Mouse (Mus musculus) MN1 (cell line): ENCODE measurements around the gene Slc8a1.
A peak's percentile ranks its signal among the peaks of the same experiment; 100 is the strongest.

Source experiments
- DNase-seq: peaks from one replicate; pipeline ENCODE4 v3.0.0-alpha.2; 2016; ENCODE audit warnings: low spot score

Gene Slc8a1

GRCm38 (mm10) chr17:81505162-81505685 is 233.0 kb downstream of the Slc8a1 start:
- no peak for DNase-seq

GRCm38 (mm10) chr17:81504040-81504439 is 234.1 kb downstream of the Slc8a1 start:
- DNase-seq, result no peak

GRCm38 (mm10) chr17:81502732-81503131 is 235.4 kb downstream of the Slc8a1 start:
- DNase-seq, result no peak

DNA sequence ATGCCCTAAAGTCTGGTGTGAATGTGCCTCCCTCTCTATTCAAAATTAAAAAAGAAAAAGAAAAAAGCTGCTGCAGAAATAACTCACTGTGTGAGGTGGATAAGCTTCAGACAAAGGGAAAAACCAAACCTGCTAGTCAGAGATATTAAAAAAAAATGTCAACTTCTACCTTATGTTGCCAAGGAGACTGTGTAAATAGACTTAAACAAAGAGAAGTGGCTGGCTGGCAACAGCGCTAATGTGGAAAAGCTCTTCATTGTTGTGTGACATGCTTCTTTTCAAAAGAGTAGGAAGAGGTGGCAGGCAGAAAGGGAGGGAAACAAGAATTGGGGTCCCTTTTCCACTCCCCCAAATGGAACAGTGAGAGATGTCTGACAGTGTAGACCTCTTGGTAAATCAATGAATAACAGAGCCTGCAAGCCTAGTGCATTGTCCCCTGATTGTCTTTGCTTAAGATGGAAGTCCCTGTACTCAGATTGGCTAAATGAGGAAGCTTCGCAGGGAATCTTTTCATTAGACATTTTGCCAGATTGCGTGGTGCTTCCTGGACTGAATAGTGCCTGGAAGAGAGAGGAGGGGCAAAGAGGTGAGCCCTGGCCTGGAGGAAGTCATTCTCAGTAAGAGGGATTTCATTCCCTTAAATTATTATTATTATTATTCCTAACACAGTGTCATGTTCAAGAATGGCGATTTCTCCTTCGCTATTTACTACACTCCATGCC is 237.3 kb downstream of the Slc8a1 start:
- DNase-seq, result peak; percentile 56

DNA sequence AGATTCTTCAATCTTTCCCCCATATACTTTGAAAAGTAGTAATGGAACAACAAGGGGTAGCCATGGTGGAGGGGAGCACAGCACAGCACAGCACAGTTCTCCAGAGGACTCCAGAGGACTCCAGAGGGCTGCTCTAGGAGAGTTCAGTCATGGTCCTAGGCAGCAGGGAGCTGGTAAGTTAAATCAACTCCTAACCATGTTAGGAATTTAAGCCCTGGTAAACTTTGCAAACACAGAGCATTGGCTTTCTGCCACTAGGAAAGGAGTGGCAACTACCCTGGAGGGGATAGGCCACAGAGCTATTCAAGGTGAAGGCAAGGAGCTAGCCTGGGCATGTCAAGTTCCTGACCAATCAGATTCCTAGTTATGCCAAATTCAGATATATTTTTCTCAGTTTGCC is 240.3 kb downstream of the Slc8a1 start:
- DNase-seq, result no peak

GRCm38 (mm10) chr17:81496616-81497015 is 241.6 kb downstream of the Slc8a1 start:
- DNase-seq, result no peak

- peak; percentile 42 for DNase-seq
Measured at GRCm38 (mm10) chr17:81492216-81492865, 245.8 kb downstream of the Slc8a1 start.

GRCm38 (mm10) chr17:81486388-81486787 is 251.8 kb downstream of the Slc8a1 start:
- DNase-seq, result no peak

DNA sequence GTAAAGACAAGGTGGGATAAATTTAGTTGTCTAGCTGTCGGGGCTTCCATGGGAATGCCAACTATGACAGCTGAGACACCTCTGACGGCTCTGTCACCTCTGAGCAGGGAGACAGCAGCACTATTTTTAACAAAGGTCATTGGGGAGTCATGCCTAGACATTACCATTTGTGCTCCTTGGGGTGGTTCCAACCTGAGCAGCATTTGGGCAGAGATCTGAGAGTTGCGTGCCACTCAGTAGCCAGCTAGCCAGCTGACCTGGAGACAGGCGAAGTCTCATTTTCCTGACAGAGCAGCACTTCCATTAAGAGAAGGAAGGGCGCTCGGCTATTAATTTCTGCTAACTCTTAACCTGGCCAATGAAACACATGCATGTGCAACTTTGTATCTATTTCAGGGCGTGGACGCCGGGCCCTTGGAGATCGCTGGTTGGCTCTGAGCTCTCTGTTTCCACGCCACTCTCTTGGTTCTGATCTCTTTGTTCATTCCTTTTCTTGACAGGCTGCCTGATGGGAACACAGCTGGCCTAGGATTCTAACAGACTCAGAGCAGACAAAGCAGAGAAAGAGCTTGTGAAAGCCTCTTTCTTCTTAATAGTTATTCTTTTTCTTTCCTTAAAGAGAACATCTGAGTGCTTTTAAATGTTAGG is 256.2 kb downstream of the Slc8a1 start:
- no peak for DNase-seq

DNA sequence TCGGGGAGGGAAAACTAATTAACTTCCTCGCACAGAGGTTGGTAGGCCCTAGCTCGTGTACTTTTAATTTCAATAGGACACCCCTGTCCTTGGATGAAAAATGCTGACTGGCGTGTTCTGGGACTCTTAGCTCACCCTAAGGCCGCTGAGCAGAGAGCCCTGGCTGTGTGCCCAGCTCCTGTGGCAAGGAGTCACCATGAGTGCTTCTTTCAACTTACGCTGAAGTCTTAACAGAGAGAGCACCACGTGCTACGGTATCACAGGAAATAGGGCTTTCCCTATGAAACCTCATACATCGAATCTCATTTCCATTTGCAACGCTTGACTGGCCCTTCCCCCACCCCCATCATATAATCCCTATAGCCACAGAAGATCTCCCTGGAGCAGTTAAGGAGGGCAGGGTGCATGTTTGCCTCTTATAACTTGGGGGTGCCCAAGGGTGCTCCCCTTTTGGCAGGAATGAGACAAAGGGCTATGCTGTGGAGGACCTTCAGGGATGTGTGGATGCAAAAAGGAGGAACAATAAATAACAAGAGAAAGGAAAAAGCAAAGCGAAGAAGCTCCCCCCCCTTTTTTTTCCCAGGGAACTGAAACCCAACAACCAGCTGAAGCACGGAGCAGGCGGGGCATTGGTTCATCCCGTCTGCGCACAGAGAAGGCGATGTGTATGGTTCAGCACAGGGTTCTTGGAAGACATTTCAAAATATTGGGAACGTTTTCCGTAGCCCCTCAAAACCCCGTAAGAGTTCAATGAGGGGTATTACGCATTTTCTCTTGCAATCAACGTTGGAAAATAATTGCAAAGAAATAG is 257.6 kb downstream of the Slc8a1 start:
- DNase-seq, result peak; percentile 93

- peak; percentile 44 for DNase-seq
Measured at GRCm38 (mm10) chr17:81479807-81480206, 258.4 kb downstream of the Slc8a1 start.

DNA sequence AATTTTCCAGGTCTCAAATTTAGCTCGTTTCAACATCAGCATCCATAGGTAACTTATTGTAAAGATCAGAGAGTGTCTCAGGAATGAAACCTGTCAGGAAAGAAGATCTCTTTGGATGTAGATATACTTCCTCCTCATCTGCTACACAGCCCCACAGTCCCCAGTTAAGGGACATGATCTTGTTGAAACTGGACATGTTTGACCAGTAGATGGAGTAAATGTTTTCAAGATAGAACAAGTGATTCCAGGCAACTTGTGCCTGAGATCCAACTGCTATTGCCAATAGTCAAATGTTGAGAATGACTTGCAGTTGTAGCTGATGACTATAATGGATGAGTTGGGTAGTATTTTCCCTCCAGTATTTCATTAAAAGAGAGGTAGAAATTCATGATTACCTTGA is 260.8 kb downstream of the Slc8a1 start:
- no peak for DNase-seq

GRCm38 (mm10) chr17:81473363-81473762 is 264.8 kb downstream of the Slc8a1 start:
- DNase-seq, result peak; percentile 67

GRCm38 (mm10) chr17:81468941-81469340 is 269.2 kb downstream of the Slc8a1 start:
- DNase-seq, result peak; percentile 39

DNA sequence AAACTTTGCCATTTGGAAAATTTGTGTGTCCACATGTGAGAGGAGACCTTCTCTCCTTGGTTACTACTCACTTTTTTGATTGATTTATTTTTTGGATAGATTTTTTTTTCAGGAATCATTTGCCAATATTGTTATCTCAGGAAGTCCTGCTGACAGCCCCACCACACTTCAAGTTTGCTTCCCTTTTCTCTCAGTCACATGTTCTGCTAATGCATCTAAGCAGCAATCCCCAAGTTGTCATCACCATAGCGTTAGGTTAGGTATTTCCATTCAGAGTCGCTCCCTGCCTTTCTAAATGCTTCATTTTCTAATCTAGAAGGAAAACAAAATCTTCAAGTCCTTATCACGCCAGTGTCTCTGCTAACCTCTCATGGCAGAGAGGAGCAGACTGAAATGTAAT is 278.8 kb downstream of the Slc8a1 start:
- DNase-seq, result no peak

DNA sequence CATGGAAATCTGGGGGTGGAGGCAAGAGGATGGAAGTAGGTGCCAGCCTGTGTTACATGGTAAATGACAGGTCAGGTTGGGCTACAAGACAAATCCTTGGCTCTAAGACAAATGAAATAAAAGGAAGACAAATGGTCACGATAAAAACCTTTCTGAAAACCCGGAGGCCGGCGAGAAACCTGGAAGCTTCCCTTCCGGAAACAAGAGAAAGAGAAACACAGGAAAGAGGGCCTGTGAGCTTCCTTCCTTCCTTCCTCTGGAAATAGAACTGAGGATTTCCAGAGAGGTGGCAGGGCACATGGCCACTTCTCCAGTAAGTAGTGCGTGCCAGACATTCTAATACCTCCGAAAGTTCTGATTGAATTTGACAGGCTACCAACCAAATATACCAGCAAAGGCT is 282.2 kb downstream of the Slc8a1 start:
- no peak for DNase-seq

GRCm38 (mm10) chr17:81455269-81455668 is 282.9 kb downstream of the Slc8a1 start:
- no peak for DNase-seq

DNA sequence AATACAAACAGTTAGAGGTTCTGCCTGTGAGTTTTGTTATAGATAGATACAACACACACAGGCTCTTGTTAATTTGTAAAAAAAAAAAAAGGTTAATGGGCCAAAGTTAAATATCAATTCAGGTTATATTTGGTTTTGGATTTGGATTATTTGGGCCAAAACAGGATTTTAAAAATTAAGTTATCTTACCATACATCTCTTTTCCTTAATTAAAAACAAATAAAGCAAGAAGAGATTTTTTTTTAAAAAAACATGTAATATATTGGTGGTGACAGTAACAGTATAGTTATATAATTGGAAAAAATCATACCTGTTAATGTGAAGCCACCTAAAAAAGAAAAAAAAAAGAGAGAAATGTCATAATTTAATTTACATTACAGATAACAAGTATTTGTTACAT is 296.7 kb downstream of the Slc8a1 start, which contains the start of gene Gm11096:
Gm11096 (plus strand) TSS at position 301 of the 400 bp plus-strand sequence.
- DNase-seq, result no peak

DNA sequence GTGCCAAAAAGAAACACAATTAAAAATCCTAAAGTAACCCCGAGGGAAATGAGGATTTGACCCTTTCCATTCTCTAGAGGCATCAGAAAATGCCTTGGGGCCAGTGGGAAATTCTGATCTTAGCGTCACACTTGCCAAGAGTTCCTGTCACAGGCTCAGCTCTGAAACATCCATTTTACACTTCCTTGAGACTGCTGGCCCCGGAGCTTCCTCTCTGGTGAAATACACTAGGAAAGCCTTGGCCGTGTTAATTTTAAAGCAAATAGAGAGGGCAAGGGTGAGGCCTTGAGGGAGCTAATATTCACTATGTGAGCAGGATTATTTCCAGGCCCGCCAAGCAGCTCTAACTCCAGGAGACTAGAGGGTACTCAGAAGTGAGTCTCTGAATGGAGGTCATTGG is 305.0 kb downstream of the Slc8a1 start:
- no peak for DNase-seq

GRCm38 (mm10) chr17:81432733-81433132 is 305.4 kb downstream of the Slc8a1 start:
- no peak for DNase-seq

DNA sequence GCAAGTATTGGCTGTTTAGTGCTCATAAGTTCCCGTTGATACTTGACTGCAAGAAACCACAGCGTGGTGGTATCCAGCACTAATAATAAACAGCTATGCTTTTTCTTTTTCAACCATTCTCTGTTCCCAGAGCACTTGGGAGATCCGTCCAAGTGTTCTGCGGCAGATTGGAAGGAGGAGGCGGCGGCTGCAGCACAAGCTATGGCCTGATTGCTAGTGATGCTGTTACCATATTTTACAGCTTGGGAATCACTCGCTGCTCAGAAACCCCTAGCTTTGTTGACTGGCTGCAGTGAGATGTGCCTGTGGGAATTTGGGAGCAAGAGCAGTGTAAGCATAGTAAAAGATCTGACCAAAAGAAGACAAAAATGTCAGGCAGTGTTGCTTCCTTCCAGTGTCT is 310.9 kb downstream of the Slc8a1 start:
- no peak for DNase-seq
